Mouse (Mus musculus) heart, embryonic 10.5 days (tissue): ENCODE results near the gene Arf3. TPM values are rescaled to one million over a fixed set of nuclear protein-coding genes. Genes with fewer than 3 reads are reported as not detected.

Experiments
- DNase-seq: peaks from one replicate; pipeline ENCODE4 v3.0.0-alpha.2; 2017; ENCODE audit warnings: low spot score
- H3K27ac ChIP-seq: fragments of 300-500 bp; sonication (generic); 2 replicates; pipeline ENCODE4 v1.5.1; 2016; ENCODE audit warnings: mild to moderate bottlenecking
- H3K27me3 ChIP-seq: fragments of 300-500 bp; sonication (generic); 2 replicates; pipeline ENCODE4 v1.6.1; 2016; ENCODE audit warnings: mild to moderate bottlenecking; ENCODE audit not compliant: poor library complexity, insufficient read depth, severe bottlenecking
- H3K36me3 ChIP-seq: fragments of 300-500 bp; sonication (generic); 2 replicates; pipeline ENCODE4 v1.6.1; 2016; ENCODE audit warnings: mild to moderate bottlenecking, moderate library complexity
- H3K4me1 ChIP-seq: fragments of 300-500 bp; sonication (generic); 2 replicates; pipeline ENCODE4 v1.6.1; 2016; ENCODE audit warnings: mild to moderate bottlenecking
- H3K4me3 ChIP-seq: fragments of 300-500 bp; sonication (generic); 2 replicates; pipeline ENCODE4 v1.5.1; 2016; ENCODE audit warnings: mild to moderate bottlenecking, moderate library complexity
- H3K9me3 ChIP-seq: fragments of 300-500 bp; sonication (generic); 2 replicates; pipeline ENCODE4 v1.6.1; 2016; ENCODE audit warnings: mild to moderate bottlenecking, moderate library complexity
- WGBS: fragments of 180-500 bp; shearing (Covaris S2); methylation state at CpG from one replicate; pipeline ENCODE4 v1.1.7; 2016; 5-methylcytosine and 5-hydroxymethylcytosine counted together
- polyA plus RNA-seq: library from polyadenylated mRNA; unstranded; fragments of >200 nt; fragmentation: Nextera tagmentation; extraction: Ambion mirVana; gene quantifications from 2 replicates; pipeline ENCODE4 v1.2.1, GENCODE M21; 2016

Gene Arf3
- polyA plus RNA-seq, 1 experiment from 2014 or later: 42.7 TPM

- Histone ChIP-seq H3K4me1 (peaks cover 12% of the 10 kb centered on the region; the same call in 1 of the 2 replicates), H3K9me3 (no peaks in the 10 kb centered on the region), H3K27ac (no peak overlapping the region), H3K27me3 (no peaks in the 10 kb centered on the region), H3K4me3 (no peak overlapping the region), H3K36me3 (peaks cover 70% of the 10 kb centered on the region)
- no peak for DNase-seq
These were observed 25.1 kb downstream of the Arf3 start for GRCm38 (mm10) chr15:98737881-98738280.

DNA sequence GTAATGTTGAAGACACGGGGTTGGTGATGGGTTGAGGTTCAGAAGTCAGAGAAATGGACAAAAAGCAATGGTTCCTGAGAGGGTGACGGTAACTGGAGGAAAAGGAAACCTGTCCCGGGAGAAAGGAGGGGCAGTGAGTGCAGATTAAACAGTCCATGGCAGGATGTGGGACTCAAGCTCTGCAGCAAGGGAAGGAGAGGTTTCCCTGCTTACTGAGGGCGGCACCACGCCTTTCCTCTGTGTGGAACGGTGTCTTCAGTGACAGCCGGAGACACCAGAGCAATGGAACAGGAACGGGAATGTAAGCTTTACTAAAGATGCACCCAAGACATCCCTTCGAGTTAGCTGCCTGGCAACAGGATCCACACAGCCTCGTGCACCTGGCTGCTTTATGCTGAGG, 26.5 kb downstream of the Arf3 start:
- H3K36me3 ChIP-seq: peaks cover 57% of the 10 kb centered on the region
- no peak overlapping the region for H3K27ac ChIP-seq
- 79% methylated on average over 10 of the region's 10 CpGs for WGBS
- no peak overlapping the region for H3K4me3 ChIP-seq
- no peak for DNase-seq
- peaks cover 12% of the 10 kb centered on the region; the same call in 1 of the 2 replicates for H3K4me1 ChIP-seq
- H3K9me3 ChIP-seq: no peaks in the 10 kb centered on the region
- H3K27me3 ChIP-seq: no peaks in the 10 kb centered on the region

GRCm38 (mm10) chr15:98733976-98734566, 28.9 kb downstream of the Arf3 start:
- H3K36me3 ChIP-seq: peaks cover 33% of the 10 kb centered on the region
- H3K27ac ChIP-seq: no peak overlapping the region
- no peaks in the 10 kb centered on the region for H3K9me3 ChIP-seq
- 78% methylated on average over 5 of the region's 5 CpGs for WGBS
- H3K4me3 ChIP-seq: no peak overlapping the region
- no peak for DNase-seq
- peaks cover 12% of the 10 kb centered on the region; the same call in 1 of the 2 replicates for H3K4me1 ChIP-seq
- H3K27me3 ChIP-seq: peaks cover 1% of the 10 kb centered on the region; the same call in 1 of the 2 replicates

DNA sequence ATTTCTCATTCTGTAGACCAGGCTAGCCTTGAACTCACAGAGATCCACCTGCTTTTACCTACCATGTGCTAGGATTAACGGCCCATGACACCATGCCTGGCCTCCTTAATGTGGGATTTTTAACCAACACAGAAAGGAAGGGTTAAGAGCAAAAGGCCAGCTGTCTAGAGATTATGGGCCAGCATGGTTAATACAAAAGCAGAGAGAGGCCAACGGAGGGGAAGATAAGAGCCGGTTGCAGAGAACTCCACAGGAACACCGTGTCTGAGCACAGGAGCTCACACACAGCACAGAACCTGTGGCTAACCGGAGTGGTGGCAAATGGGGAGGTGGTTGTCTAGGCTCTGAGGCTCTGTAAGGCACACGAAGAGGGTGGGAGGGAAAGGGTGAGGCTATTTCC, 29.6 kb downstream of the Arf3 start:
- H3K36me3 ChIP-seq: peaks cover 26% of the 10 kb centered on the region
- no peak for DNase-seq
- no peak overlapping the region for H3K27ac ChIP-seq
- no peaks in the 10 kb centered on the region for H3K9me3 ChIP-seq
- peaks cover 5% of the 10 kb centered on the region for H3K27me3 ChIP-seq
- no peak overlapping the region for H3K4me3 ChIP-seq
- H3K4me1 ChIP-seq: peaks cover 17% of the 10 kb centered on the region
- WGBS: 37% methylated on average over 6 of the region's 6 CpGs

GRCm38 (mm10) chr15:98732006-98732531, 30.9 kb downstream of the Arf3 start:
- no peak overlapping the region for H3K4me3 ChIP-seq
- WGBS: 63% methylated on average over 8 of the region's 8 CpGs
- peaks cover 30% of the 10 kb centered on the region for H3K4me1 ChIP-seq

DNA sequence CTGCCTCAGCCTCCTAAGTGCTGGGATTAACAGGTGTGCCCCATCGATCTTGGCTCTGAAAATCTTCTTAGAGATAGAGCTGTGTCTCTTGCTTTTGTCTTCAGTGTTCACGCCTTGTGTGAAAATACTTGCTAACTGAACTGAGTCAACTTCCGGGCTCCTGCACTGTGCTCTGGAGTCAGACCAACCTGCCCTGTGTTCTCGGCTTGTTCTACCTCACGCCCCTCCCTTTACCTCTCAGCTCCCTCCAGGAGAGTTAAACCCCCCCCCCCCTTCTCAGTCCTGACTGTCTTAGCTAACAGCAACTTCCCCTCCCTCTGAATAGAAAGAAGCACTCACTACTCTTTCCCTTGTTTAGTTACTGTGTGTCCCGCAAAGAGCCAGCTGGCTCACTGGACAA, 32.2 kb downstream of the Arf3 start:
- H3K4me1 ChIP-seq: peaks cover 37% of the 10 kb centered on the region
- H3K27me3 ChIP-seq: peaks cover 5% of the 10 kb centered on the region
- no peak overlapping the region for H3K4me3 ChIP-seq
- WGBS: 70% methylated on average over 6 of the region's 6 CpGs
- peaks cover 2% of the 10 kb centered on the region for H3K36me3 ChIP-seq
- H3K9me3 ChIP-seq: no peaks in the 10 kb centered on the region
- no peak overlapping the region for H3K27ac ChIP-seq
- no peak for DNase-seq

More at GRCm38 (mm10) chr15:98732006-98732531, 30.9 kb downstream of the Arf3 start:
- H3K36me3 ChIP-seq: peaks cover 15% of the 10 kb centered on the region
- H3K27me3 ChIP-seq: peaks cover 5% of the 10 kb centered on the region
- H3K9me3 ChIP-seq: no peaks in the 10 kb centered on the region
- no peak overlapping the region for H3K27ac ChIP-seq
- DNase-seq: no peak

- H3K27ac ChIP-seq: no peak overlapping the region
- H3K27me3 ChIP-seq: peaks cover 5% of the 10 kb centered on the region
- WGBS: 71% methylated on average over 7 of the region's 7 CpGs
- H3K4me3 ChIP-seq: no peak overlapping the region
- H3K36me3 ChIP-seq: no peaks in the 10 kb centered on the region
- no peaks in the 10 kb centered on the region for H3K9me3 ChIP-seq
- H3K4me1 ChIP-seq: peaks cover 37% of the 10 kb centered on the region
- no peak for DNase-seq
These were observed 33.0 kb downstream of the Arf3 start for GRCm38 (mm10) chr15:98729791-98730545.

DNA sequence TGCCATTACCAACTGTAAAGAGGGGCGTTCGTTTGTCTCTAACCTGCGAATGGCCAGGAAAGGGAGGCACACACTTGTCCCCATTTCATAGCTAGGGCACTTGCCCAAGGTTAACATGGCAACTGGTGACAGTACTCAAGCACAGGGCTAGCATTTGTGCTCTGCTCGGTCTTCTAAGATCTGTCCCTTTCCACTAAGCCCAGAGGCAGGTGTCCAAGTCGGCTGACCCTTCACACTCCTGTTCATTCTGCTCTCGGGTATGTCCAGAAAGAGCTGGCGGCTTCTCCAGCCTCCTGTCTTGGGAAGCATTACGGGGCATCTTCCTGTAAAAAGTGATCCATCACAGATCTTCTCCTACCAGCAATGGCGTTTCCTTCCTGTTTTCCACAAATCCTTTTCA, 34.6 kb downstream of the Arf3 start:
- H3K4me1 ChIP-seq: peaks cover 41% of the 10 kb centered on the region
- H3K27ac ChIP-seq: peak overlapping the region; percentile 81; the same call in 1 of the 2 replicates

GRCm38 (mm10) chr15:98727443-98728321, 35.3 kb downstream of the Arf3 start, which contains the start of gene Fkbp11:
Gene Fkbp11 (minus strand): TSS chr15:98728198.
- peak; percentile 87 for DNase-seq
- H3K36me3 ChIP-seq: no peaks in the 10 kb centered on the region
- no peaks in the 10 kb centered on the region for H3K9me3 ChIP-seq
- peaks cover 44% of the 10 kb centered on the region for H3K4me1 ChIP-seq
- H3K27ac ChIP-seq: peak within 1 kb of the TSS; percentile 81
- under 1% methylated on average over 39 of the region's 39 CpGs for WGBS
- H3K4me3 ChIP-seq: peak within 1 kb of the TSS; percentile 75
- H3K27me3 ChIP-seq: peaks cover 23% of the 10 kb centered on the region

More for the DNA sequence above, 34.6 kb downstream of the Arf3 start:
- no peaks in the 10 kb centered on the region for H3K36me3 ChIP-seq
- no peaks in the 10 kb centered on the region for H3K9me3 ChIP-seq
- no peak for DNase-seq
- peak overlapping the region; percentile 75 for H3K4me3 ChIP-seq
- peaks cover 18% of the 10 kb centered on the region for H3K27me3 ChIP-seq
- 28% methylated on average over 9 of the region's 9 CpGs for WGBS

- WGBS: 41% methylated on average over 7 of the region's 7 CpGs
- DNase-seq: no peak
- Histone ChIP-seq H3K36me3 (no peaks in the 10 kb centered on the region), H3K9me3 (no peaks in the 10 kb centered on the region), H3K27me3 (peaks cover 32% of the 10 kb centered on the region), H3K27ac (0 out of 2 replicates have a peak overlapping the region, but pooled peaks have one; percentile 81), H3K4me1 (peaks cover 48% of the 10 kb centered on the region), H3K4me3 (peak overlapping the region; percentile 75)
These were observed 36.3 kb downstream of the Arf3 start for GRCm38 (mm10) chr15:98726746-98727145.

DNA sequence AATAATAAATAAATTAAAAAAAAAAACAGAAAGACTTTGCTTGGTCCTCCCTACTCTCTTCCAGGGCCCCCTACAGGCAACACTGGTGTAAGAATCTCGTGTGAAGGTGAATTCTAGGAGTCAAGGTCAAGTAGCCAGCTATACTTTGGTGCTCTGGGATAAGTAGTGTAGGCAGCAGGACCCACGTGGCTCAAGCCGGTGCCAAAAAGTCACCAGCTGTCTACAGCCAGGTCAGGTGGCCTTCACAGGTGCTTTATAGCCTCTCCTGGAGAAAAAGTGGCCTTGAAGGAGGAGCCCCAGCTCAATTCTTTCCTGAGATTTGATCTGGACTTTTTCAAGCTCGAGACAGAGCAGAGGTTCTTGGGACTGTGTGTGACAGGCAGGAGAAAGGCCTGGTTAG, 36.9 kb downstream of the Arf3 start:
- H3K27me3 ChIP-seq: peaks cover 37% of the 10 kb centered on the region
- peaks cover 48% of the 10 kb centered on the region for H3K4me1 ChIP-seq
- no peaks in the 10 kb centered on the region for H3K36me3 ChIP-seq
- no peaks in the 10 kb centered on the region for H3K9me3 ChIP-seq
- DNase-seq: no peak
- WGBS: 71% methylated on average over 4 of the region's 4 CpGs
- H3K4me3 ChIP-seq: no peak overlapping the region
- H3K27ac ChIP-seq: no peak overlapping the region

GRCm38 (mm10) chr15:98724441-98724840, 38.6 kb downstream of the Arf3 start:
- Histone ChIP-seq H3K4me3 (0 out of 2 replicates have a peak overlapping the region, but pooled peaks have one; percentile 12), H3K9me3 (no peaks in the 10 kb centered on the region), H3K36me3 (no peaks in the 10 kb centered on the region), H3K27me3 (peaks cover 42% of the 10 kb centered on the region), H3K27ac (0 out of 2 replicates have a peak overlapping the region, but pooled peaks have one; percentile 29), H3K4me1 (peaks cover 48% of the 10 kb centered on the region)
- no peak for DNase-seq
- 36% methylated on average over 18 of the region's 19 CpGs for WGBS
